Mouse (Mus musculus): Measurements from ENCODE around the gene Ugp2.

The Ugp2 gene

GRCm38 (mm10) chr11:21363144-21363940 lies 7.7 kb downstream of the Ugp2 start:
- TF ChIP-seq GATA4 (IDR thresholded peaks at IDR 0.05; ENCODE audit: insufficient replicate concordance, low read length), result 0 out of 2 replicates have a peak, but pooled peaks have one; percentile 23

GRCm38 (mm10) chr11:21351296-21351695 lies 19.7 kb downstream of the Ugp2 start:
- TF ChIP-seq GATA4 (IDR thresholded peaks at IDR 0.05; ENCODE audit: insufficient replicate concordance, low read length), result no peak

GRCm38 (mm10) chr11:21348890-21349289 lies 22.1 kb downstream of the Ugp2 start:
- no peak for TF ChIP-seq GATA4 (IDR thresholded peaks at IDR 0.05; ENCODE audit: insufficient replicate concordance, low read length)

- no peak for TF ChIP-seq GATA4 (IDR thresholded peaks at IDR 0.05; ENCODE audit: insufficient replicate concordance, low read length)
Observed at GRCm38 (mm10) chr11:21346020-21346419, 25.0 kb downstream of the Ugp2 start.

GRCm38 (mm10) chr11:21343490-21343889 lies 27.5 kb downstream of the Ugp2 start:
- no peak for TF ChIP-seq GATA4 (IDR thresholded peaks at IDR 0.05; ENCODE audit: insufficient replicate concordance, low read length)

GRCm38 (mm10) chr11:21339088-21339487 lies 31.9 kb downstream of the Ugp2 start:
- TF ChIP-seq GATA4 (IDR thresholded peaks at IDR 0.05; ENCODE audit: insufficient replicate concordance, low read length), result no peak

- no peak for TF ChIP-seq GATA4 (IDR thresholded peaks at IDR 0.05; ENCODE audit: insufficient replicate concordance, low read length)
Observed at GRCm38 (mm10) chr11:21337855-21338254, 33.1 kb downstream of the Ugp2 start.

GRCm38 (mm10) chr11:21332639-21333295 lies 38.2 kb downstream of the Ugp2 start:
- no peak for TF ChIP-seq GATA4 (IDR thresholded peaks at IDR 0.05; ENCODE audit: insufficient replicate concordance, low read length)

- no peak for TF ChIP-seq GATA4 (IDR thresholded peaks at IDR 0.05; ENCODE audit: insufficient replicate concordance, low read length)
Observed at GRCm38 (mm10) chr11:21328141-21328540, 42.9 kb downstream of the Ugp2 start.

- TF ChIP-seq GATA4 (IDR thresholded peaks at IDR 0.05; ENCODE audit: insufficient replicate concordance, low read length), result no peak
Observed at GRCm38 (mm10) chr11:21327486-21327885, 43.5 kb downstream of the Ugp2 start.

GRCm38 (mm10) chr11:21326770-21327169 lies 44.2 kb downstream of the Ugp2 start:
- TF ChIP-seq GATA4 (IDR thresholded peaks at IDR 0.05; ENCODE audit: insufficient replicate concordance, low read length), result no peak

GRCm38 (mm10) chr11:21325781-21326180 lies 45.2 kb downstream of the Ugp2 start:
- TF ChIP-seq GATA4 (IDR thresholded peaks at IDR 0.05; ENCODE audit: insufficient replicate concordance, low read length), result peak; percentile 79; the same call in 1 of the 2 replicates

GRCm38 (mm10) chr11:21322349-21322748 lies 48.7 kb downstream of the Ugp2 start:
- no peak for TF ChIP-seq GATA4 (IDR thresholded peaks at IDR 0.05; ENCODE audit: insufficient replicate concordance, low read length)

GRCm38 (mm10) chr11:21321577-21321976 lies 49.4 kb downstream of the Ugp2 start:
- TF ChIP-seq GATA4 (IDR thresholded peaks at IDR 0.05; ENCODE audit: insufficient replicate concordance, low read length), result no peak

GRCm38 (mm10) chr11:21313922-21314657 lies 56.9 kb downstream of the Ugp2 start:
- TF ChIP-seq GATA4 (IDR thresholded peaks at IDR 0.05; ENCODE audit: insufficient replicate concordance, low read length), result no peak

GRCm38 (mm10) chr11:21309516-21309915 lies 61.5 kb downstream of the Ugp2 start:
- no peak for TF ChIP-seq GATA4 (IDR thresholded peaks at IDR 0.05; ENCODE audit: insufficient replicate concordance, low read length)

All from liver, adult (tissue).